Mouse (Mus musculus) fat pad, adult 2 months (tissue): ENCODE measurements around the gene Cdca3.
"Not testable (repeated sequence)": the region's sequence is repeated elsewhere in the genome, so short reads cannot be mapped to it uniquely, and the experiment has no call there.

Source experiments
- DNase-seq: peaks from one replicate; pipeline ENCODE4 v3.0.0-alpha.2; 2011; ENCODE audit warnings: low read depth, low spot score; ENCODE audit errors: extremely low read depth

Cdca3 gene

GRCm38 (mm10) chr6:124809052-124809774, 20.1 kb upstream of the Cdca3 start:
- DNase-seq, result no peak

DNA sequence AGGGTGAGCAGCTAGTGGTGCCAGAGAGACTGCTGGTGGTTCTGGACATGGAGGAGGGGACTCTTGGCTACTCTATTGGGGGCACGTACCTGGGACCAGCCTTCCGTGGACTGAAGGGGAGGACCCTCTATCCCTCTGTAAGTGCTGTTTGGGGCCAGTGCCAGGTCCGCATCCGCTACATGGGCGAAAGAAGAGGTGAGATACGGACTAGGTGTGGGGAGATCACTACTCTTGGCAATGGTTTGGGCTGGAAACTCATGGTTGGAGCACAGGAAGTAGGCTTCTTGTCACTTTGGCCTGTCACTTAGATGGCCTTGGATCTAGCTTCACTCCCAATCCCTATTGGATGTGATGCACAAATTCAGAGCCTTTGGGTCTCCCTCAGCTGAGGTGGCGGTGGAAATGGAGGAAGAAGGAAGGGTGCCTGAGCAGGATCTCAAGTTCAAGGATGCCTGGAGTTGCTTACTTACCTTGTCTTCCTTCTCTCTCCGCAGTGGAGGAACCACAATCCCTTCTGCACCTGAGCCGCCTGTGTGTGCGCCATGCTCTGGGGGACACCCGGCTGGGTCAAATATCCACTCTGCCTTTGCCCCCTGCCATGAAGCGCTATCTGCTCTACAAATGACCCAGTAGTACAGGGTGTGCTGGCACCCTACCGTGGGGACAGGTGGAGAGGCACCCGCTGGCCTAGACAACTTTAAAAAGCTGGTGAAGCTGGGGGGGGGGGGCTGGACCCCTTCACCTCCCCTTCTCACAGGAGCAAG, 19.4 kb upstream of the Cdca3 start:
- DNase-seq, result no peak

- not testable (repeated sequence) for DNase-seq
Measured at GRCm38 (mm10) chr6:124810566-124811402, 18.6 kb upstream of the Cdca3 start.

DNA sequence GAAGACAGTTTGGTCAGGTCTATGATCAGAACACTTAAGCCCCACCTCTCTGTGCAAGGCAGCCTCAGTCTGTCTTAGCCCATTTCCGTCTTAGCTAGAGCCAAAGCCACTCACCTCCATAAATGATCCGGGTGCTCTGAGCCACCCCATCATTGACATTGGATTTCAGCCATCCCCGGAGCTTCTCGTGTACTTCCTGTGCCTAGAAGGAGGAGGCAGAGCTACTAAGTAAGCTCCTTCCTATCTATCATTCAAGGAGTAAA, 18.0 kb upstream of the Cdca3 start:
- no peak for DNase-seq

DNA sequence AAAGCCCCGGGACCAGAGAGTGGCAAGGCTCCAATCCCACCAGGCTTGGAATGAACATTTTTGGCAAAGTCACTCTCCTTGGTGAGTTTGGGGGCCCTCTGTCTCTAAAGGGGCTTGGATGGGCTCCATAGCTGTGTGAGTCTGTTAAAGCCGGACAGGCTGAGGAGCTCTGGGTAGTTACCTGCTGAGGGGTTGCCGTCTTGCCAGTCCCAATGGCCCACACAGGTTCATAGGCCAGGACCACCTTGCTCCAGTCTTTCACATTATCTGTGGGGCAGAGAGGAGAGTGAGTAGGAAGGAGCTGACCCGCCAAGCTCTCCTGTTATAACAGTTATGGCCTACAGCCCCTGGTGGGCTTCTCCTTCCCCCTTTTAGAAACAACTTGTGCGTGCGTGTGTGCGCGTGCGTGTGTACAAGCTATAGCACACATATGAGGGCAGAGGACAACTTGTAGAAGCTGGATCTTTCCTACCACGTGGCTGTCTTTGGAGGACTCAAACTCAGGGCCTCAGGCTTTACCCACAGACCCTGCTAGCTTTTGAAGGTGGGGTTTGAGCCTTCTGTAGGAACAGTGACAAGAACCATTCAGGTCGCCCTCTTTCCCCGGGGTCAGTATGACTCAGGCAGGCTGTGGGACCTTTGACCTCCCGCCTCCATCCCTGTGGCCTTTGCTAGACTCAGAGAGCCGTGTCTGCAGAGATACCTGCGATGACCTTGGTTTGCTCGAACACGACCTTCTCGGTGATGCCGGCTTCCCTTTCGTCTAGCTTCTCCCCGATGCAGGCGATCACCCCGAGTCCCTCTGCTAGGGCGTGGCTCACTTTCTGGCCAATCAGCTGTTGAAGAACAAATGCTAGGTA, 17.4 kb upstream of the Cdca3 start:
- no peak for DNase-seq

DNA sequence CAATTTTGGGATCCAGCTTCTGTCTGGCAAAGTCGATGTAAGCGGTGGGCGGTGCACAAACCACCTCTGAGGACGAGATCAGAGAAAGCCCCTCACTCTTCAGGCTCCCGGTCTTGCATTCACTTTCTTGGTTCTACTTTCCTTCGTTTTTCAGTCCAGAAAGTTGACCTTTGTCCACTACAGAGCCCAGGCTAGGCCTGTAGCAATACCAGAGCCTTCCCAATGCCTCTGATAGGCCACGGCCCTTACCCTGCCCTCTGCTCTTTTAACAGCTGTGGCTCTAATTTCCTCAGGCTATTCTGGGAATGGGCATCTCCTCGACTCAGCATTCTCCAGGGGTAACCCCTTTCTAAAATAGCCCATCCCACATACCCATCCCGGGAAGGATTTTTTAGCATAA, 16.5 kb upstream of the Cdca3 start:
- DNase-seq, result no peak

DNA sequence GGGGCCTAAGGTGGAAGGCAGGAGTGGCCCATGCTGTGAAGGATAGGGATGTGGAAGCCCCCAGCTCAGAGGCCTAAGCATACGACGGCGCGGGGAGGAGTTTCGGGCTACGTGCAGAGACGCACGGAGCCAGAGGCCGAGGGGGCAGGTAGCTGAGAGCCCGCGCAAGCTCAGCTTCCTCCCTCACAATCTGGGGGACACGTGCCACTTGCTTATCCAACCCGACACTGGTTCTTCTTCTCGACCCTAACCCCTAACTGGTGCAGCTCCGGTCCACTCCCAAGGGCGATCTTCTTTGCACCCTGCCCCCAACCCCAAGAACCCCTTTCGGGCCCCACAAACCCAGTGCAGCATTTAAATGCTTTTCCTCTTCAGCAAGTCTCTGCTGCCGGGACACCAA, 15.9 kb upstream of the Cdca3 start:
- no peak for DNase-seq

DNA sequence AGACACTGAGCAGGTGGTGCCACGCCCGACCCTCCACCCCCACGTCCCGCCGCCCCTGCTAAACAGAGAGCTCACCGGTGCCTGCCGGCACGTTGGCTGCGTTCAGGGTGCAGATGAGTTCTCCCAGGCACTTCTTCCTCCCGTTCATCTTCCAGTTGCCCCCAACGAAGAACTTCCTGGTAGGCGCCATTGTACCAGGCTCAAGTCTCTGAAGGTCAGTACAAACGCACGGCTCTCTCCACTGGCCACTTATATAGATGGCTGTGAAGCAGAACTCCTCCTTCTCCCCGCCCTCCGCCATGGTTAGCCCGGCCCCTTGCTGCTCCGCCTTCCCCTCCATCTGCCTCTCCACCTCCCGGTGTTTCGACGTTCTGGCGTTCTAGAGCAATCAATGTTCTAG, 15.4 kb upstream of the Cdca3 start, which contains the start of gene Tpi1:
Tpi1 (minus strand) TSS at position 364 of the 400 bp plus-strand sequence.
- no peak for DNase-seq

DNA sequence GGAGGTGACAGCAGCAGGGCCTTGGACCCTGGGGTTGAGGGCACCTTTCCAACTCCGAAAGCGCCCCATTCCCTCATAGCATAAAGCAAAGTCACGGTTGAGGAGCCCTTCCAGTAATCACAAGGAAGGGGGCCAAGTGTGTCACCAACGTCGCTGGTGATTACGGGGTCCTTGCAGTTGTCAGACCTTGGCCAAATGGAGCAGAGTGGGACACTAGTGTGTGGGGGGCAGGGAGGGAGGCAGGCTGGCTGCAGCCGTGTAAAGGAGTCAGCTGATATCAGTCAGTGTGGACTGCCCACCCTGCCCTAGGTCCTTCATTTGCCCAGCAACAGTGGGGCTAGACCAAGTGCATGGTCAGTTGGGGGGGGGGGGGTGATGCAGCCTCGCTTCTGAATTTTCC, 14.9 kb upstream of the Cdca3 start:
- DNase-seq, result no peak

DNA sequence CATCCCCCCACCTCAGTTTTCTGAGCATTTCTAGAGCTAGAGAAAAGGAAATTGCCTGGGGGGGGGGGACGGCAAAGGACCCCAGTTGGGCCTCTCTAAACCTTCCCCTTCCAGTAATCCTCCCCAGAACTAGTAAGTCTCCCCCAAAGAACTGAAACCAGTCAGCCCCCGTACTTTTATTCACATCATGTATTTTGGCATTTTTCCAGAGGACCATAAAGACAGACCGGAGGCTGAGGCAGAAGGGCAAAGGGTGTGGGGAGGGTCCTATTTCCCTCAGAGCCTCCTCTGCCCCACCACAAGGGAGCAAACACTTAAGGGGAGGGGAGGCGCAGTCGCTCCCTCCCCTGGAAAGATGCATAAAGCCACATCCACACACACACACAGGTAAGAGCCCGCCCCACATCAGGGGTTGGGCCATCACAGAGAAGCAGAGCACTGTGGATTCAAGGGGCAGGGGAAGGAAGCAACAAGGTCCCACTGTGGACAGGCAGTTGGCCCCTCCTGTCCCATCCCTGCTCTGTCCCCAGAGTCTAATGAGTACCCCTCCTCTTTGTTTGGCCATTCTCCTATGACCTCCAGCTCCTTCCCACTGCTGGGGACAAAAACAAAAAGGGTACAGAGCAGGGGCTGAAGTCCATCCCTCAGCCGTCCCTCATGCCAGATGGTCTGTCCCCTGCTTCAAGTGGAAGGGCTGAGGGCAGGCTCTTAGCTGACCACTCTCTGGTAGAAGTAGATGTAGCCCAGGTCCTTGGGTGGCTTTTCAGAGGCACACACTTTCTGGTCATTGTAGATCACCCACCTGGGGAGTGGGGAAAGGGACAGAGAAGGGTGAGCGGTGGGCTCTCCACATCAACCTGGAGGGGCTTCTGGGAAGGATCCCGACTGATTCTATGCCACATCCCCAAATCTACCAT, 14.2 kb upstream of the Cdca3 start:
- DNase-seq, result no peak

DNA sequence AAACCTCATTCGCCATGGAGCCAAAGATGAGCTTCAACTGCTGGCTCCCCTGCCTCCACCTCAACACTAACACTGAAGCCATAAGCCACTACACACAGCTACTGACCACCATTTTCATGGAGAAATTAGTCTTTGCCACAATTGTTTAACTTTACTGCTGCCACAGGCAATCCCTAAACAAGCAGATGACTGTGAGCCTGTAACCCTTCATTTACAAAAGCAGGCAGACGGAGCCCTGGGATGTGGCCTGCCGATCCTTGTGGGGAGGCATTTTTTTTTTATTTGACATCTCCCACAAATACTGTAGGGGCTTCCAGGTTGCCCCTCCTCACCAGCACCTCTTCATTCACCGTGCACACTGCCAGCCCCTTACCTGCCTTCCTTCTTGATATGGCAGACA, 12.7 kb upstream of the Cdca3 start:
- DNase-seq, result no peak

- DNase-seq, result no peak
Measured at GRCm38 (mm10) chr6:124817125-124817524, 12.2 kb upstream of the Cdca3 start.

- DNase-seq, result no peak
Measured at GRCm38 (mm10) chr6:124817563-124817962, 11.8 kb upstream of the Cdca3 start.

- DNase-seq, result no peak
Measured at GRCm38 (mm10) chr6:124817971-124818370, 11.4 kb upstream of the Cdca3 start.

- DNase-seq, result no peak
Measured at GRCm38 (mm10) chr6:124820891-124821290, 8.5 kb upstream of the Cdca3 start.

DNA sequence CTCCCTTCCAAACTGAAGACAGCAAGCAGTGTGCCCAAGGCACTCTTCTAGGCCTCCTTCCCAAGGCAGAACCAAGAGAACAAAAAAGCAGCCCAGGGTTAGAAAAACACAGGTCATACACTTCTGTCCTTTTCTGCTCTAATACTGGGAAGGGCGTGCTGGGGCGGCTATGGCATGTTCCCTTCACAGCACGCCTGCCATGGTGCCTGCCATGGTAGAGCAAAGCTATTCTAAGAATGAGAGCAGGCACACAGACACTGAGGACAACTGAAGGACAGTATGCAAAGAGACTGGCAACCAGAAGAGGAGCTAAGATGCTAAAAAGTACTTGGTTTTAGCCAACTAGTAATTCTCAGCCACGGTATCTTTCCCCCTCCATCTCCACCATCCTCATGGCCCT, 7.3 kb upstream of the Cdca3 start:
- DNase-seq, result no peak

DNA sequence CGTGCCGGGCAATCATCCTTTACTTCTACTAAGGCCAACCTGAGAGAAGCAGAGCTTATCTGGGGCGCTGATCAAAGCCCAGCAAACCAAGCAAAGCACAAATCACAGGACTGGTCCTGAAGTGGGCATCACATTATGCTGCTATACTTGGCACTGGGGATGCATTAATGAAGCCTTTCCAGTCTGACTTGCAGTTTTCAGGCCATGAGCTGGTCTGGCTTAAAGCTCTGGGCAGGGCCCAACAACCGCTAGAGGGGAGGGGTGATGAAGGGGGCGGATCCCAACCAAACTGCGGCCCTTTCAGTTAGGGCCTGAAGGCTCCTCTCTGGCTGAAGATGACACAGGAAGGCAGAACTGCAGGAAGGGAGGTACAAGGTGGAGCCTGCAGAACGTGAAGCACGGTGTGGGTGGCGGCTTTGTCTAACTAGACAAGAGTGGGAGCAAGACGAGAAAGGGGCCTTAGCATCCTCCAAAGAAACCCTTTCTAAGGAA, 1.2 kb upstream of the Cdca3 start:
- no peak for DNase-seq

GRCm38 (mm10) chr6:124829799-124830700, 703 bp downstream of the Cdca3 start:
- DNase-seq, result peak; percentile 84

DNA sequence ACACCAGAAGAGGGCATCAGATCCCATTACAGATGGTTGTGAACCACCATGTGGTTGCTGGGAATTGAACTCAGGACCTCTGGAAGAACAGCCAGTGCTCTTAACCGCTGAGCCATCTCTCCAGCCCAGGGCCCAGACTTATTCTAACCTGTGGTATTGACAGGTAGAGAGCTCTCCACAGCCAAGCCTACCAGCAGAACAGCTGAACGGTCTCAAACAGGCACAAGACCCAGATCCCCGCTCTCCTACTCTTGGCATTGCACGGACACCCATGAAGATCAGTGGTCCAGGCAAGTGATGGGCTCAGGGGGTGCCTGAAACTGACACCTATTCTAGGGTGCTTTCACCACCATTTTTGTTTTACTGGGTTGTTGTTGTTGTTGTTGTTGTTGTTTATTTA, 1.9 kb downstream of the Cdca3 start:
- DNase-seq, result not testable (repeated sequence)
